Mouse (Mus musculus) fat pad, adult 2 months (tissue): ENCODE results near the gene Klk1b26.
"Not testable (repeated sequence)": the region's sequence is repeated elsewhere in the genome, so short reads cannot be mapped to it uniquely, and the experiment has no call there.

Experiments used
- DNase-seq: peaks from one replicate; pipeline ENCODE4 v3.0.0-alpha.2; 2011; ENCODE audit warnings: low read depth, low spot score; ENCODE audit errors: extremely low read depth

The Klk1b26 gene

DNA sequence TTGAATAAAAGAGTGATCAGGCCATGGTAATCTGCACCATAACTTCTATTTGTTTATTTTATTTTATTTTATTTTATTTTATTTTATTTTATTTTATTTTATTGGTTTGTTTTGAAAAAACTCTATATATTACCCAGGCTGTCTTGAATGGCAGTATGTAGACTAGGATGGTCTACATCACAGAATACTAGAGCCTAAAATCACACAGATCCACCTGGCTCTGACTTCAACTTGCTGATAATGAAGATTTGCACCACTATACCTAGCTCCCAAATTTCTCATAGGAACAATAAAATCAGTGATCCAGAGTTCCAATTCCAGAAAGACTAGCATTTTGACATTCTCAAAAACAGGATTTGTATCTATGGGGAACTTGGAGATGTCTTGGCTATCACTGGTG is at the start of gene Klk1b26:
Gene Klk1b26, plus strand, starts transcription at position 301 of the 400 bp plus-strand sequence.
- DNase-seq = not testable (repeated sequence)

DNA sequence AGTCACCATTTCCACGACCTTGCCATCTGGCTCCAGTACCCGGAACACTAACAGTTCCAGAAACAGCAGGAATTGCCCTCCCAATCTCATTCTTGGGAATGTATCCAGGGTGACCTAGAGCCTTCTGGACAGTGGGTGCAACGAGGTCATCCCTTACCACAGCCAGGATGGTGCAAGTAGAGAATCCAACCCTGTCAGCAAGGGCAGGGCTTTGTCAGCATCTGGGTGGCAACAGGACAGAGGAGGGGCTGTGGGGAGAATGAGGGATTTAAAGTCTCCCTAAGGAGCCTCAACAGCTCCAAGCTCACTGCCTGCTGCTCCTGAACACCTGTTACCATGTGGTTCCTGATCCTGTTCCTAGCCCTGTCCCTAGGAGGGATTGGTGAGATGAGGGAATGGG is 45.5 kb upstream of the Klk1b26 start, which contains the start of gene Klk1b1:
Gene Klk1b1, plus strand, starts transcription at position 301 of the 400 bp plus-strand sequence.
- DNase-seq = no peak

DNA sequence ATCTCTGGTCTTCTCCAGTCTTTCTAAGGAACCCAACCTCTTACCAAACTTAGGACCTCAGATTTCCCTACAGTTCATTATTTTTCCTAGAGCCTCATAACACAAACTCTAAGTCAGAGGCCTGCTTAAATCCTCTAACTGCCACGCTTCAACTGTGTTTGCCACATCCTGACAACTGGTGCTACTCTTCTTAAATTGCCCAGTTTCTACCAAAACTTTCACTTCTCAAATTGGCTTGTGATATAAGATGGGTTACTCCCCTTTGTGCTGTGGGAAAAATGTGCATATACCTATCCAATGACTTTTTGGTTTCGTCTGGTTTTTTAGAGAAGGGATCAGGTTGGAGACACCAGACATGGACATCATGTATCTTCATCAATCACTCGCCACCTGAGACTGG is 44.9 kb upstream of the Klk1b26 start:
- no peak for DNase-seq

DNA sequence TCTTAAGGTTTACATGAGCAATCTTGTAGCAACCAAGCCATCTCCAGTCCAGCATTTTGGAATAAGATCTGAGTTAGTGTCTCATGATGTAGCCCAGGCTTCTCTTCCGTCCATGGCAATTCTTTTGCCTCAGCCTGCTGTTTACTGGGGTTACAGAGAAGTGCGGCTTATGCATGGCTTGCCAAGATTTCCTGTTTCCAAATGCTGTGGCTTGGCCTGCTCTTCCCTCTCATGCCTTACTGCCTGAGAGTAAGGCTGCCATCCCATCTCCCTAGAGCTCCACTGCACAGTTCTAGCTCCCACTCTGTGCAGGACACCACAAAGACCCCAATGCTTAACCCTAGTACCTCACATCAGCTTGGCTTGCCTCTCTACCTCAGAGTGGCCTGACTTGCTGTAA is 44.4 kb upstream of the Klk1b26 start:
- DNase-seq = no peak

DNA sequence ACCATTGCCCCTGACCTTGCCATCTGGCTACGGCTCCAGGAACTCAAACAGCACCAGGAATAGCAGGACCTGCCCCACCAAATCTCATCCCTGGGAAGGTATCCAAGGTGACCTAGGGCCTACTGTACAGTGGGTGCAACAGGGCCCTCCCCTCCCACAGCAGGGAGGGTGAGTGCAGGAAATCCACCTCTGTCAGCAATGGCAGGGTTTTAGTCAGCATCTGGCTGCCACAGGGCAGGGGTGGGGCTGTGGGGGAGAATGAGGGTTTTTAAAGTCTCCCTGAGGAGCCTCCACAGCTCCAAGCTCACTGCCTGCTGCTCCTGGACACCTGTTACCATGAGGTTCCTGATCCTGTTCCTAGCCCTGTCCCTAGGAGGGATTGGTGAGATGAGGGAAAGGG is 36.2 kb upstream of the Klk1b26 start, which contains the start of gene Klk1b9:
Gene Klk1b9, plus strand, starts transcription at position 301 of the 400 bp plus-strand sequence.
- not testable (repeated sequence) for DNase-seq

DNA sequence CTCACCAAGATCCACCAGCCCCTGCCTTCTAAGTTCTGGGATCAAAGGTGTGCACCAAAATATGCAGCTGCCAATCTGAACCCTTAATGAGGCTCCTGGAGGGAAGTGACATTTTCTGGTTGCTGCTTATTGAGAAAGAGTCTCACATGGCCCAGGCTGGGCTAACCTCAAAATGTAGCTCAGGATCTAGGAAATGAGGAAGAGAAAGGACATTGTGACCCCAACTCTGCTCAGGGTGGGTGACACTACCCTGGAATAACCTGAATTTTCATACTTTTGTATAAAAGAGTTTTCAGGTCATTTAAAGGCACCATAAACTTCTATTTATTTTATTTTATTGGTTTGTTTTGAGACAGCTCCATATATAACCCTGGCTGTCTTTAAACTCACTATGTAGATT is 26.3 kb upstream of the Klk1b26 start:
- DNase-seq = no peak

DNA sequence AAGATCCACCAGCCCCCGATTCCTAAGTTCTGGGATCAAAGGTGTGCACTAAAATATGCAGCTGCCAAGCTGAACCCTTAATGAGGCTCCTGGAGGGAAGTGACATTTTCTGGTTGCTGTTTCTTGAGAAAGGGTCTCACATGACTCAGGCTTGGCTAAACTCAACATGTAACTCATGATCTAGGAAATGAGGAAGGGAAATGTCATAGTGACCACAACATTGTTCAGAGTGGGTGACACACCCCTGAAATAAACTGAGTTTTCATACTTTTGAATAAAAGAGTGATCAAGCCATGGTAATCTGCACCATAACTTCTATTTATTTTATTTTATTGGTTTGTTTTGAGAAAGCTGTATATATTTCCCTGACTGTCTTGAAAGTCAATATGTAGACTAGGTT is 17.1 kb upstream of the Klk1b26 start:
- DNase-seq = not testable (repeated sequence)

DNA sequence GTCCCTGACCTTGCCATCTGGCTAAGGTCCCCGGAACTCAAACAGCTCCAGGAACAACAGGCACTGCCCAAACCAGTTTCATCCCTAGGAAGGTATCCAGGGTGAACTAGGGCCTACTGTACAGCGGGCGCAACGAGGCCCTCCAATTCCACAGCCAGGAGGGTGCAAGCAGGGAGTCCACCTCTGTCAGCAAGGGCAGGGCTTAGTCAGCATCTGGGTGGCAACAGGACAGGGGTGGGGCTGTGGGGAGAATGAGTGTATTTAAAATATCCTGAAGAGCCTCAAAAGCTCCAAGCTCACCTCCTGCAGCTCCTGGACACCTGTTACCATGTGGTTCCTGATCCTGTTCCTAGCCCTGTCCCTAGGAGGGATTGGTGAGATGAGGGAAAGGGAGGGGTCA is 16.4 kb upstream of the Klk1b26 start, which contains the start of gene Klk1b11:
Gene Klk1b11, plus strand, starts transcription at position 301 of the 400 bp plus-strand sequence.
- DNase-seq = not testable (repeated sequence)

DNA sequence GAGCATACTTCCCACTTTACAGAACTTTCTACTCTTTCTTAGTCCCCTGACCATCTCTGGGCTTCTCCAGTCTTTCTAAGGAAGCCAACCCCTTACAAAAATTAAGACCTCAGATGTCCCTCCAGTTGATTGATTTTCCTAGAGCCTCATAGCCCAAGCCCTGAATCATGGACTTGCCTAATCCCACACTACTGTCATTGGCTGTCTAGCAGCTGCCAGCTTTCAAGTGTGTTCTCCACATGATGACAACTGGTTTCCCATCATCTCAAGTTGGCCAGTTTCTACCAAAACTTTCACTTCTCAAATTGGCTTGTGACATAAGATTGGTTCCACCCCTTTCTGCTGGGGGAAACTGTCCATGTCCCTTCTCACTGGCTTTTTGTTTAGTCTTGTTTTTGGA is 7.1 kb upstream of the Klk1b26 start:
- no peak for DNase-seq

DNA sequence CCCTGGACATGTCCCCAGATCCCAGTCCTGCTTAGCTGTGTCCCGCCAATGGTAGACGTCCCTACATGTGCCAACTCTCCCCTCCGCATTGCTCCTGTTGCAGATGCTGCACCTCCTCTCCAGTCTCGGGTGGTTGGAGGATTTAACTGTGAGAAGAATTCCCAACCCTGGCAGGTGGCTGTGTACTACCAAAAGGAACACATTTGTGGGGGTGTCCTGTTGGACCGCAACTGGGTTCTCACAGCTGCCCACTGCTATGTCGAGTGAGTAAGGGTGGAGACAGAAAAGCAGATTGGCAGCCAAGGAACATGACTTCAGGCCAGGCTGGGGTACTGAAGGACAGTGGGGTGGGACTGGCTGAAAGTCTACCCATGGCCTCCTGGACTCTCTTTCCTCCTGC is 2.7 kb downstream of the Klk1b26 start:
- DNase-seq = not testable (repeated sequence)

DNA sequence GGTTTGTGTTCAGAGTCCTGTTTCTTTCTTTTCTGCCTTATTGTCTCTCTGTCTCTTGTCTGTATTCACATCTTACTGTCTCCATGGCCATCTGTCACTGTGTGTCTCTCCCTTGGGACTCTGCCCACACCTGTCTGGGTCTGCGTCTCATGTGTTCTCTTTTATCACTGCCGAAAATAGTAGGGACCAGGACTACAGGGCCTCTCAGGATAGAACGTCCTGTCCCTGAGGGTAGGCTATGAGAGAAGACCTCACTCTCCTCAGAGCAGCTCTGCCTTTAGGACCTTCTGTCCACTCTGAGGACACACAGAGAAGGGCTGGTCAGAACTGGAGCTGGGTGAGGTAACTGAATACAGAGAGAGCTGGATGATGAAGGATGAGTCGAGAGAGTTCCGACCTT is 3.1 kb downstream of the Klk1b26 start:
- DNase-seq = no peak

DNA sequence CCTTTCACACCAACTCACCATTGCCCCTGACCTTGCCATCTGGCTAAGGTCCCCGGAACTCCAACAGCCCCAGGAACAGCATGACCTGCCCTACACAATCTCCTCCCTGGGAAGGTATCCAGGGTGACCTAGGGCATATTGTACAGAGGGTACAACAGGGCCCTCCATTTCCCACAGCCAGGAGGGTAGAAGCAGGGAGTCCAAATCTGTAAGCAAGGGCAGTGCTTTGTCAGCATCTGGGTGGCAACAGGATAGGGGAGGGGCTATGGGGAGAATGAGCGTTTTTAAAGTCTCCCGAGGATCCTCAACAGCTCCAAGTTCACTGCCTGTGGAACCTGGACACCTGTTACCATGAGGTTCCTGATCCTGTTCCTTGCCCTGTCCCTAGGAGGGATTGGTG is 40.0 kb downstream of the Klk1b26 start, which contains the start of gene Klk1b27:
Gene Klk1b27, plus strand, starts transcription at position 301 of the 400 bp plus-strand sequence.
- DNase-seq = not testable (repeated sequence)
